Mouse (Mus musculus): ENCODE data around the gene Arl6ip5.
"Not testable (repeated sequence)": the region's sequence is repeated elsewhere in the genome, so short reads cannot be mapped to it uniquely, and the experiment has no call there.

Arl6ip5 gene

DNA sequence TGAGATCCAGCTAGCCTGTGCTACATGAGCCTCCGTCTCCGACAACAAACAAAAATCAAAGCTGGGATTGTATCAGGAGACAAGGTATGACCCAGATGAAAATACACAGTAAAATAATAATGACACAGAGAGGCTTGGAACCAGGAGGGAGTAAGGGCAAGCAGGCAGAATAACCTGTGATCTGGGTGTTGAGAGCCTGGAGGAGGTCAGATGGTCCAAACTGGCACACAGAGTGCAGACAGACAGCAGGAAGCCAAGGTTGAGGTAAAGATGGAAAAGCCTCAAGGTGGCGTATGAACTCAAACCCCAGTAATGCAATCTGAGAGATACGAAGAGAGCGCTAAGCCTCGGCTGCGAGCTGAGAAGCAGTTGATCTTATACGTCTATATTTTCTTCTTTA is 14.0 kb downstream of the Arl6ip5 start:
- DNase-seq: no peak

DNA sequence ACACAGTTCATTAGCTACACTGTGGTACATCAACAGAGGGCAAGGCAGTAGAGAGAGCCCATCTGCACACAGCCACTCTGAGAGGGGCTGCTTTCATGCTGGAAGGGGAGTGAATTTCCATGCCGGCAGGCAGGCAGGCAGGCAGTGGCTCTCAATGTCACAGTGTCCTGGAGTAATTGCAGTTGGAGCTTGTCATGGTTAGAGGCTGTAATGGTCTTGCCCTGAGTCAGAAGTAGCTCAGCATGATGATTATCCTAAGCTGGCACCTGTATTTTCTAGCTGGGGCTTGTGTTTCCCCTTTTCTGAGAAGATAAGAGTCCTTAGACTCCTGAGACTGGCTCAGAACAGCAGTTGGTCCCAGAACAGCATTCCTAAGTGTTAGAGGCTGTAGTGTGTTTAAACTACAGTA is 15.6 kb downstream of the Arl6ip5 start:
- DNase-seq: no peak

DNA sequence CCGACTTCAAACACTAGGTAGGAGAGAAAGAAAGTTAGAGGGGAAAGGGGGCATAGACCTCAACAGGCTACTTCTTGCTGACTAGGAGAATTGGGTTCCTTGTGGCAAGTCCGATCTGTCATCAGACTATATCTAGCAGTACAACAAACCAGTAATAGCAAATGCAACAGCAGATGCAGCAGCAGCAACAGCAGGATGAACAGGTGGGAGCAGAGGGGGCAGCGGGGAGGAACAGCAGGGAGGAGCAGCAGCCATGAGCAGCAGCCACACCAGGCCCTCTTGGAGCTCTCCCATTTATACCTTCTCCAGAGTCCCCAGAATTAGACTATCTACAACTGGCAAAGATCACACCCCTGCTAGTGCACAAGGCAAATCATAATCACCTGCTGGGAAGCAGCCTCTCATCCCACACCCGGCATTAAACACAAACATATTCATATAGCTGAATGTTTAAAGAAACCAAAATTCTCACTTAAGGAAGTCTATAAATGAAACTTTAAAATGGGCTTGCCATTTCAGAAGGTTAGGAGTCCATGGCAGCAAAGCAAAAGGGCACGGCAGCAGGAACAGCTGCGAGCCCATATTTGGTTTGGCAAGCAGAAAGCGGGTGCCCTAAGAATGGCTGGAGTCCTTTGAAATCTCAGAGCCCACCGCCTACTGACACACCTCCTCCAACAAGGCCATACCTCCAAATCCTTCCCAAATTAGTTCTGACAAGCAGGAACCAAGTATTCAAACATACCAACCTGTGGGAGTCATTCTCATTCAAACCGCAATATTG is 16.8 kb downstream of the Arl6ip5 start:
- no peak for DNase-seq

DNA sequence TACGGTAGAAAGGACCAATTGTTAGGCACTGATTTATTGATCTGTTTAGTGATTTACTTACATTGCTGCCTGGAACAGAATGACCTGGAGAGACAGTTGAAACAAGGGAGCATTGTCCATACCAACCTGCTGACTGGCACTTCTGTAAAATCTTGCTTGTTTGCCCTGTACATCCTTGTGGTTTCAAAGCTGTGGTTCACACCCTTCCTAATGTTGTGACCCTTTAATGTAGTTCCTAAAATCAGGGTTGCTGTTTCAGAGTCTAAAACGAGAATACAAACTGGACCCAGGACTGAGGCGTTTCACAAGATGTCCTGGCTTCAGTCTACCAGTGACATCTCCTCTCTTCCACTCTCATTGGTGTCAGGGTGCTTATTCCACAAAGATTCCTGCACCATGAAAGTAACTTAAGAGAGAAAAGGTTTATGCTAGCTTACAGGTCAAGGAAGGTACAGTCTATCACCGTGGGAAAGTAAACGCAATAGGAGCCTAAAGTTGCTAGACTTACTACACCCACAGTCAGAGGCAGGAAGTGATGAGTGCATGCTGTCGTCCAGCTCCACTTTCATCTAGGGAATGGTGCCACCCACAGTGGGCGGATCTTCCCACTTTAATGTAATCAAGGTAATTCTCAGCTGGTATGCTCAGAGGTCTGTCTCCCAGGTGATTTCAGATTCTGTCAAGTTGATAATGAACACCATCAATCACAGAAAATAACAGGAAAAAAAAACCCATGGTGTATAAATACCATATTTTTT is 24.6 kb downstream of the Arl6ip5 start:
- no peak for DNase-seq

DNA sequence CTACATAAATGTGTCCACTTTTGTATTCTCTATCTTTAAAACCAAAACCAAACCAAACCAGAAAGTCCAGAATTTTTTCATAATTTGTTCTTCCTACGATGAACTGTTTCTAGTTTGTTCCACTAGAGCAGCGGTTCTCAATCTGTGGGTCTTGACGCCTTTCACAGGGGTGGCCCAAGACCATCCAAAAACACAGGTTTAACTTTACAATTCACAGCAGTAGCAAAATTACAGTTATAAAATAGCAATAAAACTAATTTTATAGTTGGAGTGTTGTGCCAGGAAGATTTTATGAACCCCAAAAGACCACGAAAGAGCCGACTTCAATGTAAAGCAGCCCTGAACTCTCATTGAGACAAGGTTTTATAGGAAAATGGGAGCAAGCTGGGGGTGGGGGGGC is 25.6 kb downstream of the Arl6ip5 start:
- no peak for DNase-seq

DNA sequence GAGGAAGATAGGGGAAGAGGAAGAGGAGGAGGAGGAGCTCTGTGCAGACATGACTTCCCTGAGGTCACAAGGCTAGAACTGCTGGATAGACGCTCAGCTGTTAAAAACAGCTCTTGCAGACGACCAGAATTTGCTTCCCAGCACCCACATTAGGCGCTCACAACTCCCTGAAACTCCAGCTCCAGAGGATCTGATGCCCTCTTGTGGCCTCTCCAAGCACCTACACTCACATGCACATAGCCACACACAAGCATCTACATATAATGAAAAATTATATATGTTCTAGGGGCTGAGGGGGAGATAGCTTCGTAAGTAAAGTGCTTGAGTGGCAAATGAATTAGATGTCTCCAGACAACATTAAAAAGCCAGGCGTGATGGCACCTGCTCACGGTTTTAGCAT is 28.9 kb downstream of the Arl6ip5 start:
- DNase-seq: no peak

DNA sequence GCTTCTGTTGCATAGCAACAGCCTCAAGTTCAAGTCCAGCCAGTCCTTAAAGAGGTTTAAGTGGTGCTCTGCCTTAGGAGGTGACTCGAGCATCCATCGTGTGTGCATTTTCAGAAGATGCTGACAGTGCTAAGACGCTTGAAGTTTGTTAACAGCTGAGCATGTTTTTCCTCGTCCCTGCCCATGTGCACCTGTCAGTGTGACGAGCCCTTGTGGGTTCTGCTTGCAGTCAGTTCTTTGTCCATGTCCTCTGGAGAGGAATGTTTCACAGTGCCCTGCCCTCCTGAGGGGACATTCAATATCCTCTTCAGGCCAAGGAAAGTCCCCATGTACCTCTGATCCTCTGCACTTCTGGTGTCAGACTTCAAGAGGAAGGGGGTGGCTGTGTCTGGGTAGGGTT is 29.6 kb downstream of the Arl6ip5 start:
- DNase-seq: no peak

DNA sequence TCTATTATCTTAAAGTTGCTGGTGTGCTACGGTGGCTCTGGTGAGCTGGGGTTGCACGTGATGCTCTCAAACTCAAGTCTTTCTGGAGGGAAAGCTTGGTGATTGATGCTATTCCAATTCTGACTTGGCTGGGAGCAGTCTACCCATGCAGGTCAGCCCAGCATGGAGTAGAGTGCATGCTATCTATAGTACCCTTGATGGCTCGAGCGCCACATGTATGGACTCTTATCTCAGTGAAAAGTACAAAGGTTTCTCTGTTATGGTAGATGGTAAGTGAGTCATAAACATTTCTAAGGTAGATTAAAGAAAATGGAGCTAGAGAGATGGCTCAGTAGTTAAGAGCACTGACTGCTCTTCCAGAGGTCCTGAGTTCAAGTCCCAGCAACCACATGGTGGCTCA is 32.0 kb downstream of the Arl6ip5 start:
- DNase-seq: no peak

DNA sequence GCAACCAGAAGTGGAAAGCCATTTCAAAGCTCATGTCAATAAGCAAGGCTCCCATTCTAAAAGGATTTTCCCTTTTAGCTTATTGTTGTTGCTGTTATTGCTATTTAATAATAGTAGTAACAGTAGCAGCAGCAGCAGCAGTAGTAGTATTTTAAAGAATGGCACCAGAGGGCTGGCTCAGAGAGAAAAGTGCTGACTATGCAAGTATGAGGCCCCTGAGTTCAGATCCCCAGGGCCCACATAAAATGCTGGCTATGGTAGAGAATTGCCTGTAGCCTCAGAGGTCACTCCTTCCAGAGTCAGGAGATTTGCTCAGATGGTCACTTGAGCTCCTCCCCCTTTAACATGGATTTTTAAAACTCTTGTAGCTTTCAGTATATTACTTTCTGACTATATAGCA is 34.7 kb downstream of the Arl6ip5 start:
- DNase-seq: no peak

DNA sequence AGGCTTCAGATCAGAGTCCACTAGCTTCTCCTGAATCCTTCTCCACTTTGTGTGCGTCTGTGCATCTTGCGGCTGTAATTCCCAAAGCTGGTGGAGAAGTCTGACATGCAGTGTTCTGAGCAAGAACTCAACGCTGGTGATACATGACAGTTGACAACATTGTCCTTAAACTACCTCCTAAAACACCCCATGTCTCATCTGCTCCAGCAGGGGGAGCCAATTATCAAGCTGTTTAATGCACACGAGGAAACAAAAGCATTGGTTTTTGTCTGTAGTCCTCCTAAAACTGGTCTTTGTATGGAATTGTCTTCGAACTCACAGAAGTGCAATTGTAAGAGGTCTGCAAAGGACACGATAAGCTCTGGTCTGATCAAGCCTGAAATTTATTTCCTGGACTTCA is 40.5 kb downstream of the Arl6ip5 start:
- peak; percentile 46 for DNase-seq

DNA sequence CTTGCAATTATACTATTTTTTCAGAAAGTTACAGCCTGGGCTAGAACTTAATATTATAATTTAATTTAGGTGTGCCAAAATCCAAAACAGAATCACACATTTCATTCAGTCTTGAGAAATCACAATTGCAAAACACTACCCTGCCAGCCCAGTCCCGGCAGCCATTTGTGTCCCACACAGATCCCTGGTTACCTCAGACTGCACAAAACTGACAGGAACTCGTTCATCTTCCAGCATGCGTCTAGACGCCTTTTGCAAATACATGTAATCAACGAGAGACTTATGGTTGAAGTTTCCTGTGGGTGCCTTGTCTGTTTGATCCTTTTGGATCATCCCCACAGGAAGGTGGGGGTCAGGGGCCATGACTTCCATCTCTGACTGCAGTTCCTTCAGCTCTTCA is 41.6 kb downstream of the Arl6ip5 start:
- no peak for DNase-seq

DNA sequence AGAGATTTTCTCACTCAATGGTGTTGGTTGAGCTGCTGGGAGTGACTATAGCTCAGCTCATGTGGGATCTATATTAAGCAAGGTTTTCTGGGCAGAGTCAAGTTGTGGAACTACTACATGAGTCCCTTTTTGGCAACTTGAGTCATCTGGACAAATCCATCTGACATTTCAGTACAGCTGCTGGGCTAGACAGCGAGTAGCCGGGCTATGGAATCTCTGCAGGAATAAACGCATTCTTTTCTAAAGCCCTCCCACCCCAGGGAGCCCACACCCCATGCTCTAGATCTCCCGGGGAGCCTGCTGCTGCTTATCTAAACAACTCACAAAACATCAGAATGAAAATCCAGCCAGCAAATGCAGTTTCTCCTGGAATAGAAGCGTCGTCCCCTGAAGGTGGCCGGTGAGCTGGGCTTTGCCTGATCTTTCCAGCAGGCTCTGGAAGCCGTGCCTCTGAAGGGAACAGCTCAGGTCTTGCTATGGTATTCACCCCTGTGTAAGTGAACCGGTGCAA is 42.3 kb downstream of the Arl6ip5 start, which contains the start of gene Lmod3:
Gene Lmod3 (minus strand): TSS at position 49 of the 511 bp plus-strand sequence.
- no peak for DNase-seq

DNA sequence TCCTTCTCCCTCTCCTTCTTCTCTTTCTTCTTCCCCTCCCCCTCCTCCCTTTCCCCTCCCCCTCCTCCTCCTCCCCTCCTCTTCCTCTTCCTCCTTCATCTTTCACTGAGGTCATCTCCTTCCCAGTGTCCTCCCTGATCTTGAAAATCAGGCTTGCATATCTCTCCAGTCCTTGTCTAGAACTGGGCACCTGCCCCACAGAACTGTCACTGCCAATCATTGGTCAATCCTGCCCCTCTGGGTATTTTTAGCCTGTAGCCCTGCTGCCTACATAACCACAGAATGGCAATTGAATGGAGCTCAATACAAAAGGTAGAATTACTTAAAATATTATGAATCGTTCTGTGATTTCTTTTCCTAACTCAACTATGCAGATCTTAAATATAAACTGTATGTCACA is 48.0 kb downstream of the Arl6ip5 start:
- DNase-seq: no peak

DNA sequence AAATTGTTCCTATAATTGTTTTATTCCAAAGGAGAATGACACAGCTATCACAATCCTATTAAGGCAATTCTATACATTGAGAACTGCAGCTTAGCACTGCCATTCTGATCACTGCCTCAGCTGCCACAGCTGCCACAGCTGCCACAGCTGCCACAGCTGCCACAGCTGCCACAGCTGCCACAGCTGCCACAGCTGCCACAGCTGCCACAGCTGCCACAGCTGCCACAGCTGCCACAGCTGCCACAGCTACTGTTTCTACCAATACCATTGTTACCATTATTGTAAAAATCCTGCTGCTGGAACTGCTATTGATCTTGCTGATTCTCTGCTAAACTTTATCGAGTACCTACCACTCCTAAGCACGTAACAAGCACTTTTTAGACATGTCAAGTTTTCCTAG is 49.4 kb downstream of the Arl6ip5 start:
- not testable (repeated sequence) for DNase-seq

DNA sequence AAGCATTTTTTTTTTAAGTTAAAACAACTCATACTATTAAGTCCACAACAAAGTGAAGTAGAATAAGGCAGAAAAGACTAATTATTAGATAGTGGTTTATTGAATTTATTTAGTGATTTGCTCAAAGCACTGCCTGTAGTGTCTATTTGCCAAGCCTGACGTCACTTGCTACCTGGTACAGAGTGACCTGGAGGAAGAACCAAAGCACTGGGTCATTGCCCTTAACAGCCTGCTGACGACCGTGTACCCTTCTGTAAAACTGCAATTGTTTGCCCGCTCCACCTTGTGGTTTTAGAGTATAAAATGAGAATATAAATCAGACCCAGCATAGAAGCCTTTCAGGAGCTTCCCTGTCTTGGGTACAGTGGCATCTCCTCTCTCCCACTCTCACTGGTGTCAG is 51.7 kb downstream of the Arl6ip5 start:
- no peak for DNase-seq

DNA sequence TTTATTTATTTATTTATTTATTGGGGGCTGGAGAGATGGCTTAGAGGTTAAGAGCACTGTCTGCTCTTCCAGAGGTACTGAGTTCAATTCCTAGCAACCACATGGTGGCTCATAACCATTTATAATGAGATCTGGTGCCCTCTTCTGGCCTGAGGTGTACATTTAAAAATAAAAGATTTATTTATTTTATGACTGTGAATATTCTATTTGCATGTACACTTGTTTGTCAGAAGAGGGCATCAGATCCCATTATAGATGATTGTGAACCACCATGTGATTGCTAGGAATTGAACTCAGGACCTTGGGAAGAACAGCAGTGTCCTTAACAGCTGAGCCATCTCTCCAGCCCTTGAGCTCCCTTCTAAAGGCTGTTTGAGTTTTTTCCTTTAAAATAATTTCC is 53.3 kb downstream of the Arl6ip5 start:
- DNase-seq: not testable (repeated sequence)

DNA sequence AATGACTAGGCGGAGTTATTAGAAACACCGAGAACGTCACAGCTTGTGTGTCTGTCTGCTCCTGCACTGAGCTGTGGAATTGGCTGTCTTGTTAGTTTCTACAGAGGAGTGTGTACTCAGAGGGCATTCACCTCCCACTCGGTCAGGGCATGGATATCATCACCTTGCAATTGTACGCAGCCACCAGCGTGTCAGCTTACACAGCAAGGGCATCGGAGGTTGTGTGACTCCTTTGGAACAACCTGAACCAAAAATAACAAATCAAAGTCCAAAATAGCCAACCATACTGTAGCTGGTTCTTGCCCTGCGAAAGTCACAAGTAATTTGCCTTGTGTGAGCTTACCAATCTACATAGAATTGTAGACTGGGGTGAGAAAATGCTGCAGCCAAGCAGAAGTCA is 54.8 kb downstream of the Arl6ip5 start:
- DNase-seq: no peak

DNA sequence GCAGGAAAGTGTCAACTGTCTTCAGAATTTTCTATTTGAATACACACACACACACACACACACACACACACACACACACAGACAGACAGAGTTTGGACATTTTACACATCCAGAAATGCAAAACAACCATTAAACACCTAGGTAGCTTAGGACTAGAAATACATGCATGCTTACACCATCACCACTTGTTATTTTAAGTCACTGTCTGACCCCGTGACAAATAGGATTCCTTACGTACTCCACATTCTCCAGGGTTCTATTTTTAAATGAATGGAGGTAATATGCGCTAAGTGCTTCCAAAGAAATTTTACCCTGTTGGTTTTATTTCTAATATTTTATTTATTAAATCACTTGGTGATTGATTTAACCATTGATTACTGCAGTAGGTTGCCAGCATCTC is 55.2 kb downstream of the Arl6ip5 start:
- no peak for DNase-seq

DNA sequence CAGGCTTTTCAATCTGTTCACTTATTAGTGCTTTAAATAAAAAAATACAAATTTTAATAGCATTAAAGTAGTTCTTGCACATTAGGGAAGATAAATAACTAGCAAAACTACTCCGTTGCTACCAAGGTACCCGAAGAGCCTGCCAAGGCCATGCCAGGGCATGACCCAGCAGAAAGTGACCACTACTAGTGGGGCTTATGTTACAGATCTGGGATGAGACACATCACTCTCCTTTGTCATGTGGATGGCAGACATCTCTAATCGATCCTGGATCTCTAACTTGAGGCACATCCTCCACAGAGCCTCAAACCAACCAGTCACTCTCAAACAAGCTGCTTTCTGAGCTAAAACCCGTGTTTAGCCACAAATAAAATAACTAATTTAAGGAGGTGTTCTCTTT is 56.2 kb downstream of the Arl6ip5 start:
- DNase-seq: no peak

DNA sequence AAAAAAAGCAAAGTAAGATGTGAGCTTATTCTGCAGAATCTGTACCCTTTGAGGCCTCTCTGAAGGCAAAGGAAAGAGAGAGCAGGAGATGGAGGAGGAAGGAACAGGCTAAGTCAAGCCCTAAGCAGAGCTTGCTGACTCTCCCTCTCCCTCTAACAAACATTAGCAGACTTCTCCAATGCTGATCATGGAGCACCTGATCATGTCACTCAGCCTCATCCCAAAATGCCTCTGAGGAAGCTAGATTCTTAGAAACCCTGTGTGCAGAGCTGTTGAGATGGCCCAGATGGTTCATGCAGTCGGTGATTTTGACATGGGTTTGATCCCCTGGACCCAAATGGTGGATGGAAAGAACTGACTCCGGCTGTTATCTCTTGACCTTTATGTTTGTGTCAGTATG is 56.6 kb downstream of the Arl6ip5 start:
- DNase-seq: no peak

DNA sequence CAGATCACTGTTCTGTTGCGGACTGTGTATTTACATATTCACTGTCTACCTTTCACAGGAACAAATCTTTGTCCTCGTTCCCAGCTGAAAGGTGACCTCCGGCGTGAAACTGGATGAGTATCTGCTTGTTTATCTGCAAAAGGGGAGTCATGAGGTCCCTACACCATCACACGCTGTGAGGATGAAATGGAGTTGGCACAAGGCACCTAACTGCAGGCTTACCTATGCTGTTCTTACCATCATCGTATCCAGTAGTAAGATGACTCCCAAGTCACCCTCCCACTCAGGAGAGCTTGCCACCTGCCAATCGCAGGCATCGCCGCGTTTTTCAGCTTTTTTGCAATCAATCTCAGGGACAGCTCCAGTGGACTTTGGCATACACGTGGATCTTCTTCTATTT is 59.1 kb downstream of the Arl6ip5 start:
- DNase-seq: no peak

DNA sequence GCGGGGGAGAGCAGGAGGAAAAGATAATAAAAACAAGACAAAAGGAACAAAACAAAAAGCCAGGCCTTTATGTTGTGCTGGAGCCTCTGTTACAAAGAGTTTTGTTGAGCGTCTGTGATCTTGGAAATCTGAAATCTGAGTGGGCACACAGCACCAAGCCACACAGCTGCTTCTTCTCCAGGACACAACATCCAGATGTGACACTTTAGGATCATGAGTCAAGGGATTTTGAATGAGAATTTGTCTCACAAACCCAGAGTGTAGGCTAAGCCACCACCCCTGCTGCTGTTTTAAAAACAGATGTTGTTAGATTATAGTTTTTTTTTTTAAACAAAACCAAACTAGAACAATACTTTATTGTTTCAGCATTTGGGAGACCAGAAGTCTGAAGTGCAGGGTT is 61.9 kb downstream of the Arl6ip5 start:
- no peak for DNase-seq

DNA sequence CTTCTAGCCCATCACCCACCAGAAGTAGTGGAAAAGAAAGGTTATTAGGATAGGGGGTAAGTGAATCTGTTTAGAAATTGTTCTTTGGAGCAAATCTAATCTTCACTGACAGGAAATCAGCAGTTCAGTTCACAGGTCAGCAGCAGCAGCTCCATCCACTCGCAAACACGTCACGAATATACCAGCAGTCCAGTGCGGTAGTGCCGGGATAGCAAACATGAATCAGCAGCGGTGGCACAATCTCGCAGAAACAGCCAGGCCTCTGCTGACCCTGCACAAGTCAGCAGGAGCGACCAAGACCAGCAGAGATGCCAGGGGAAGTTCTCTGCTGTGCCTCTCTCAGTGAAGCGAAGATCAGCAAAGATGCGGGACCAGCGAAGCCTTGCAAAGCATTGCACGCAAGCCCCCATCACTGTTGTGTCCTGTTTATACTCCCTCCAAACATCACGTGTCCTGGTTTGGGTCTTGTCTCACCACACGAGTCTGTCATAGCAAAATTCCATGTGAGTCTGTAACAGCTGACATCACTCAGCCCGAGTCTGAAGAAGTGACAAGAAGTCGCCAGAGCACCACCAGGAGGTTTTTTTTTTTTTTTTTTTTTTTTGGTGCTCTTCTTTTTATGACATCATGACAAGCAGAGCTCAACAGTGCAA is 62.7 kb downstream of the Arl6ip5 start:
- DNase-seq: no peak

DNA sequence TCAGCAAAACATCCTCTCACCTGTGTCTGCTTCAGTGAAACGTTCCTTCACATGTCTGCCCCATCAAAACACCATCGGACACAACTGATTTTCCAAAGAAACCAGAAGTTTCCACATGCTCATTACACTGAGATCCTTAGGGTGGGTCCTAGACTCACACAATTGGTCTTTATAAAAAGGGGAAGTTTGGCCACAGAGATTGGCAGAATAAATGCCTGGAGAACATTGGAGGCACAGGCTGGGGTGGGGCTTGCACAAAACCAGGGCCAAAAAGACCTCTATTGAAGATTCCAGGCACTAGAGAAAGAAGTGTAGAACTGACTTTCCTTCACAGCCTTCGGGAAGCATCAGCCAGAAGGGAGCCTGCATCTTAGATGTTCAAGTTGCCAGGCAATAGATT is 63.3 kb downstream of the Arl6ip5 start:
- DNase-seq: no peak
